Mouse (Mus musculus) frontal cortex, postnatal 36 days (tissue): ENCODE measurements around the gene Dpm3.
"Not testable (repeated sequence)": the region's sequence is repeated elsewhere in the genome, so short reads cannot be mapped to it uniquely, and the experiment has no call there.

Experiments
- DNase-seq, 2 experiments: peaks; one replicate each; pipeline ENCODE4 v3.0.0; 2022; ENCODE audit warnings: low spot score in 2 of 2

Dpm3 gene

GRCm38 (mm10) chr3:89259076-89259475, at the start of gene Dpm3:
Dpm3 (plus strand) TSS chr3:89259358.
- no peak for DNase-seq

GRCm38 (mm10) chr3:89209731-89210130, 49.4 kb upstream of the Dpm3 start:
- no peak for DNase-seq

- no peak for DNase-seq
These were observed 49.0 kb upstream of the Dpm3 start for GRCm38 (mm10) chr3:89210162-89210561.

- no peak for DNase-seq
These were observed 48.4 kb upstream of the Dpm3 start for GRCm38 (mm10) chr3:89210731-89211130.

GRCm38 (mm10) chr3:89213803-89214530, 45.2 kb upstream of the Dpm3 start:
- DNase-seq, result peak; percentile 93

- DNase-seq, result no peak
These were observed 44.3 kb upstream of the Dpm3 start, which contains the start of gene Thbs3 for GRCm38 (mm10) chr3:89214681-89215411. Thbs3 (plus strand) TSS chr3:89215180.

GRCm38 (mm10) chr3:89215853-89216252, 43.3 kb upstream of the Dpm3 start:
- peak; percentile 83 to 90 for DNase-seq

- DNase-seq, result not testable (repeated sequence)
These were observed 42.8 kb upstream of the Dpm3 start for GRCm38 (mm10) chr3:89216407-89216806.

GRCm38 (mm10) chr3:89218271-89218670, 40.9 kb upstream of the Dpm3 start:
- no peak for DNase-seq

GRCm38 (mm10) chr3:89219546-89219945, 39.6 kb upstream of the Dpm3 start:
- DNase-seq, result no peak

- DNase-seq, result no peak
These were observed 38.0 kb upstream of the Dpm3 start for GRCm38 (mm10) chr3:89221167-89221566.

- DNase-seq, result no peak
These were observed 34.4 kb upstream of the Dpm3 start for GRCm38 (mm10) chr3:89224796-89225195.

- no peak for DNase-seq
These were observed 33.8 kb upstream of the Dpm3 start for GRCm38 (mm10) chr3:89225321-89225815.

- peak in 1 of 2 experiments; percentile 60 for DNase-seq
These were observed 33.2 kb upstream of the Dpm3 start for GRCm38 (mm10) chr3:89225918-89226317.

- DNase-seq, result no peak
These were observed 32.8 kb upstream of the Dpm3 start for GRCm38 (mm10) chr3:89226361-89226760.

- no peak for DNase-seq
These were observed 32.3 kb upstream of the Dpm3 start, which contains the start of gene Mtx1 for GRCm38 (mm10) chr3:89226900-89227299. Mtx1 (minus strand) TSS chr3:89227088.

- DNase-seq, result peak; percentile 89 to 96
These were observed 31.6 kb upstream of the Dpm3 start for GRCm38 (mm10) chr3:89227307-89228179.

GRCm38 (mm10) chr3:89228180-89228549, 31.0 kb upstream of the Dpm3 start:
- peak; percentile 88 for DNase-seq

GRCm38 (mm10) chr3:89228836-89229235, 30.3 kb upstream of the Dpm3 start, which contains the start of gene Muc1:
Muc1 (plus strand) TSS chr3:89229057.
- DNase-seq, result no peak

GRCm38 (mm10) chr3:89229276-89229675, 29.9 kb upstream of the Dpm3 start:
- DNase-seq, result no peak

GRCm38 (mm10) chr3:89230561-89230960, 28.6 kb upstream of the Dpm3 start:
- no peak for DNase-seq

- no peak for DNase-seq
These were observed 27.8 kb upstream of the Dpm3 start for GRCm38 (mm10) chr3:89231345-89231744.
